Mouse (Mus musculus) hindbrain, embryonic 13.5 days (tissue): Measurements from ENCODE around the gene Cntrl. TPM values are rescaled to one million over a fixed set of nuclear protein-coding genes. Genes with fewer than 3 reads are reported as not detected.

ENCODE experiments used
- ATAC-seq: fragments of 200-750 bp; cut with Nextera tagmentation; 2 replicates; pipeline ENCODE4 v1.8.0; 2017; ENCODE audit warnings: moderate TSS enrichment; ENCODE audit not compliant: low FRiP score
- H3K27ac ChIP-seq: fragments of 300-500 bp; sonication (generic); 2 replicates; pipeline ENCODE4 v1.5.1; 2015; ENCODE audit warnings: inconsistent platforms, mild to moderate bottlenecking, moderate library complexity
- H3K27me3 ChIP-seq: fragments of 300-500 bp; sonication (generic); 2 replicates; pipeline ENCODE4 v1.6.1; 2015; ENCODE audit warnings: mild to moderate bottlenecking, inconsistent platforms
- H3K36me3 ChIP-seq: fragments of 300-500 bp; sonication (generic); 2 replicates; pipeline ENCODE4 v1.6.1; 2015; ENCODE audit warnings: mild to moderate bottlenecking, inconsistent platforms
- H3K4me1 ChIP-seq: fragments of 300-500 bp; sonication (generic); replicated peaks from 2 replicates; pipeline ENCODE4 v1.6.1; 2015; ENCODE audit warnings: inconsistent platforms
- H3K4me2 ChIP-seq: fragments of 300-500 bp; sonication (generic); 2 replicates; pipeline ENCODE4 v1.6.1; 2015; ENCODE audit warnings: inconsistent platforms, mild to moderate bottlenecking, moderate library complexity
- H3K4me3 ChIP-seq: fragments of 300-500 bp; sonication (generic); 2 replicates; pipeline ENCODE4 v1.5.1; 2015; ENCODE audit warnings: mild to moderate bottlenecking, inconsistent platforms
- H3K9ac ChIP-seq: fragments of 300-500 bp; sonication (generic); 2 replicates; pipeline ENCODE4 v1.6.1; 2015; ENCODE audit warnings: mild to moderate bottlenecking, inconsistent platforms
- H3K9me3 ChIP-seq: fragments of 300-500 bp; sonication (generic); 2 replicates; pipeline ENCODE4 v1.6.1; 2016; ENCODE audit warnings: inconsistent platforms
- WGBS: fragments of 180-500 bp; shearing (Covaris S2); methylation state at CpG from one replicate; pipeline ENCODE4 v1.1.7; 2015; 5-methylcytosine and 5-hydroxymethylcytosine counted together
- polyA plus RNA-seq: library from polyadenylated mRNA; unstranded; fragments of >200 nt; fragmentation: Nextera tagmentation; extraction: Ambion mirVana; gene quantifications from 2 replicates; pipeline ENCODE4 v1.2.1, GENCODE M21; 2015

Cntrl gene
- polyA plus RNA-seq, 1 experiment from 2014 or later, result 11.9 TPM

- H3K27me3 ChIP-seq, result no peaks in the 10 kb centered on the region
- no peaks in the 10 kb centered on the region for H3K9me3 ChIP-seq
- H3K36me3 ChIP-seq, result peaks cover 59% of the 10 kb centered on the region
- H3K27ac ChIP-seq, result no peak overlapping the region
- H3K4me2 ChIP-seq, result no peak overlapping the region
- no peak for ATAC-seq
- H3K4me1 ChIP-seq, result no peaks in the 10 kb centered on the region
- no peak overlapping the region for H3K9ac ChIP-seq
- 91% methylated on average over 6 of the region's 6 CpGs for WGBS
- H3K4me3 ChIP-seq, result no peak overlapping the region
These were observed 73.9 kb downstream of the Cntrl start for GRCm38 (mm10) chr2:35183115-35183673.

GRCm38 (mm10) chr2:35188929-35189328 is 79.6 kb downstream of the Cntrl start:
- 91% methylated on average over 5 of the region's 5 CpGs for WGBS
- Histone ChIP-seq H3K9me3 (no peaks in the 10 kb centered on the region), H3K27ac (no peak overlapping the region), H3K36me3 (peaks cover 29% of the 10 kb centered on the region), H3K4me2 (no peak overlapping the region), H3K27me3 (no peaks in the 10 kb centered on the region), H3K9ac (no peak overlapping the region), H3K4me1 (peaks cover under 1% of the 10 kb centered on the region), H3K4me3 (no peak overlapping the region)
- no peak for ATAC-seq

GRCm38 (mm10) chr2:35193976-35194375 is 84.7 kb downstream of the Cntrl start:
- Histone ChIP-seq H3K4me3 (no peak overlapping the region), H3K36me3 (peaks cover 13% of the 10 kb centered on the region), H3K9me3 (no peaks in the 10 kb centered on the region), H3K4me2 (no peak overlapping the region), H3K27ac (no peak overlapping the region), H3K4me1 (peaks cover 22% of the 10 kb centered on the region), H3K27me3 (no peaks in the 10 kb centered on the region), H3K9ac (no peak overlapping the region)
- no peak for ATAC-seq
- 86% methylated on average over 1 of the region's 1 CpGs for WGBS

- no peaks in the 10 kb centered on the region for H3K36me3 ChIP-seq
- WGBS, result 83% methylated on average over 6 of the region's 6 CpGs
- peaks cover 30% of the 10 kb centered on the region for H3K4me1 ChIP-seq
- H3K4me3 ChIP-seq, result no peak overlapping the region
- ATAC-seq, result no peak
- no peaks in the 10 kb centered on the region for H3K9me3 ChIP-seq
- no peaks in the 10 kb centered on the region for H3K27me3 ChIP-seq
- H3K9ac ChIP-seq, result no peak overlapping the region
- no peak overlapping the region for H3K4me2 ChIP-seq
- H3K27ac ChIP-seq, result no peak overlapping the region
These were observed 86.6 kb downstream of the Cntrl start for GRCm38 (mm10) chr2:35195626-35196544.

GRCm38 (mm10) chr2:35199541-35199940 is 90.2 kb downstream of the Cntrl start:
- peaks cover 26% of the 10 kb centered on the region for H3K4me1 ChIP-seq
- H3K27ac ChIP-seq, result no peak overlapping the region
- H3K4me3 ChIP-seq, result peak overlapping the region; percentile 99
- peak overlapping the region; percentile 96 for H3K4me2 ChIP-seq
- 18% methylated on average over 5 of the region's 5 CpGs for WGBS
- ATAC-seq, result no peak
- H3K27me3 ChIP-seq, result no peaks in the 10 kb centered on the region
- H3K9me3 ChIP-seq, result no peaks in the 10 kb centered on the region
- H3K9ac ChIP-seq, result peak overlapping the region; percentile 97
- H3K36me3 ChIP-seq, result no peaks in the 10 kb centered on the region

GRCm38 (mm10) chr2:35199971-35200897 is 90.9 kb downstream of the Cntrl start:
- peak overlapping the region; percentile 99 for H3K4me3 ChIP-seq
- peak overlapping the region; percentile 96 for H3K4me2 ChIP-seq
- no peaks in the 10 kb centered on the region for H3K27me3 ChIP-seq
- no peaks in the 10 kb centered on the region for H3K36me3 ChIP-seq
- H3K4me1 ChIP-seq, result peaks cover 26% of the 10 kb centered on the region
- ATAC-seq, result peak; percentile 86
- H3K9ac ChIP-seq, result peak overlapping the region; percentile 97
- H3K27ac ChIP-seq, result peak overlapping the region; percentile 98
- no peaks in the 10 kb centered on the region for H3K9me3 ChIP-seq
- under 1% methylated on average over 90 of the region's 90 CpGs for WGBS

GRCm38 (mm10) chr2:35200898-35201668 is 91.8 kb downstream of the Cntrl start, which contains the start of gene Rab14:
Rab14 (minus strand) TSS chr2:35201120.
- peak within 1 kb of the TSS; percentile 99 for H3K4me3 ChIP-seq
- H3K9me3 ChIP-seq, result no peaks in the 10 kb centered on the region
- WGBS, result under 1% methylated on average over 46 of the region's 47 CpGs
- peak within 1 kb of the TSS; percentile 97 for H3K9ac ChIP-seq
- no peaks in the 10 kb centered on the region for H3K27me3 ChIP-seq
- peak; percentile 97 for ATAC-seq
- peak within 1 kb of the TSS; percentile 98 for H3K27ac ChIP-seq
- H3K4me1 ChIP-seq, result peaks cover 21% of the 10 kb centered on the region
- peak within 1 kb of the TSS; percentile 96 for H3K4me2 ChIP-seq
- H3K36me3 ChIP-seq, result no peaks in the 10 kb centered on the region

GRCm38 (mm10) chr2:35203729-35204128 is 94.4 kb downstream of the Cntrl start:
- H3K9me3 ChIP-seq, result no peaks in the 10 kb centered on the region
- H3K4me3 ChIP-seq, result no peak overlapping the region
- no peak overlapping the region for H3K9ac ChIP-seq
- H3K27ac ChIP-seq, result no peak overlapping the region
- H3K36me3 ChIP-seq, result no peaks in the 10 kb centered on the region
- no peak for ATAC-seq
- no peak overlapping the region for H3K4me2 ChIP-seq
- H3K27me3 ChIP-seq, result no peaks in the 10 kb centered on the region
- peaks cover 9% of the 10 kb centered on the region for H3K4me1 ChIP-seq

GRCm38 (mm10) chr2:35206761-35207160 is 97.5 kb downstream of the Cntrl start:
- no peak for ATAC-seq
- Histone ChIP-seq H3K36me3 (no peaks in the 10 kb centered on the region), H3K9me3 (no peaks in the 10 kb centered on the region), H3K4me2 (no peak overlapping the region), H3K4me1 (no peaks in the 10 kb centered on the region), H3K9ac (no peak overlapping the region), H3K27ac (no peak overlapping the region), H3K27me3 (no peaks in the 10 kb centered on the region), H3K4me3 (no peak overlapping the region)
- 84% methylated on average over 3 of the region's 3 CpGs for WGBS

GRCm38 (mm10) chr2:35208054-35208453 is 98.8 kb downstream of the Cntrl start:
- no peaks in the 10 kb centered on the region for H3K36me3 ChIP-seq
- H3K27ac ChIP-seq, result no peak overlapping the region
- no peak overlapping the region for H3K4me3 ChIP-seq
- ATAC-seq, result no peak
- H3K4me2 ChIP-seq, result no peak overlapping the region
- H3K4me1 ChIP-seq, result no peaks in the 10 kb centered on the region
- no peaks in the 10 kb centered on the region for H3K27me3 ChIP-seq
- 81% methylated on average over 3 of the region's 3 CpGs for WGBS
- no peaks in the 10 kb centered on the region for H3K9me3 ChIP-seq
- H3K9ac ChIP-seq, result no peak overlapping the region

- Histone ChIP-seq H3K4me3 (no peak overlapping the region), H3K27me3 (no peaks in the 10 kb centered on the region), H3K4me1 (no peaks in the 10 kb centered on the region), H3K9ac (no peak overlapping the region), H3K4me2 (no peak overlapping the region), H3K27ac (no peak overlapping the region), H3K9me3 (no peaks in the 10 kb centered on the region), H3K36me3 (no peaks in the 10 kb centered on the region)
- 76% methylated on average over 8 of the region's 8 CpGs for WGBS
- ATAC-seq, result no peak
These were observed 99.8 kb downstream of the Cntrl start for GRCm38 (mm10) chr2:35208931-35209665.
